32 mouse cellular contexts compared by ENCODE assay signal in genomic region chr13:48167976-48168375, GRCm38 (mm10).
DNase-seq lines count a peak whose midpoint lies in the region; ATAC-seq and TF ChIP-seq lines count a peak whose summit lies in the region.
"Had no signal": no experiment of that assay in that cellular context is flagged by ENCODE, and none has a peak within 500 bp of the region (broad histone marks: within the 10 kb centered on the region; RNA-seq: fewer than 3 reads in every experiment).

No protein-coding gene starts in this region.

- DNase-seq in forebrain, postnatal 0 days: no peak
- peak; percentile 20 for DNase-seq in ZHBTc4 (ENCODE audit: low read depth, low spot score)
- no peak for DNase-seq in frontal cortex, adult 2 months (ENCODE audit: extremely low spot score in 1 of 2, low spot score in 1 of 2)
- DNase-seq: adrenal gland, postnatal 10 days; cerebellum, adult 11-12 months; cerebellum, adult 9-11 months; embryo, embryonic 11 days; gastrocnemius, postnatal 25 days; heart, adult 18-20 months; heart, postnatal 36 days; kidney, adult 11 months; layer of hippocampus, adult 9-11 months; liver, embryonic 13.5 days; lung, adult 18-20 months; lung, postnatal 4 days; right cerebral cortex, postnatal 4 days; thymus, adult 2 months; thymus, postnatal 36 days had no signal

- no peak overlapping the region for H3K4me2 ChIP-seq in forebrain, embryonic 12.5 days
- no peak overlapping the region for H3K4me2 ChIP-seq in forebrain, postnatal 0 days (ENCODE audit: low read depth)
- H3K4me2 ChIP-seq in midbrain, embryonic 13.5 days (replicated peaks): no peak overlapping the region
- no peak overlapping the region for H3K4me2 ChIP-seq in midbrain, embryonic 16.5 days (ENCODE audit: low read length)
- H3K4me2 ChIP-seq: embryonic facial prominence, embryonic 13.5 days; heart, embryonic 11.5 days; hindbrain, embryonic 15.5 days; limb, embryonic 15.5 days; liver, embryonic 13.5 days had no signal

- peak; percentile 53 for ATAC-seq in forebrain, embryonic 12.5 days (ENCODE audit: low FRiP score)
- ATAC-seq in forebrain, postnatal 0 days: no peak
- 0 out of 2 replicates have a peak, but pooled peaks have one; percentile 35 for ATAC-seq in midbrain, embryonic 13.5 days
- ATAC-seq in midbrain, embryonic 16.5 days: no peak
- ATAC-seq in activated CD4-positive, CD25-positive, alpha-beta regulatory T cell, adult 4 months: no peak
- ATAC-seq: CD4-positive, CD25-positive, alpha-beta regulatory T cell, adult 4 months; inflammation-experienced regulatory T-cells, adult 6 months; lung, postnatal 0 days had no signal

- H3K4me3 ChIP-seq in forebrain, embryonic 12.5 days (replicated peaks): no peak overlapping the region
- H3K4me3 ChIP-seq in forebrain, postnatal 0 days (ENCODE audit: low read depth, low read length): no peak overlapping the region
- H3K4me3 ChIP-seq in midbrain, embryonic 13.5 days (replicated peaks): no peak overlapping the region
- H3K4me3 ChIP-seq in midbrain, embryonic 16.5 days (ENCODE audit: low read depth, low read length): no peak overlapping the region
- H3K4me3 ChIP-seq: embryonic facial prominence, embryonic 13.5 days; erythroblast, embryonic 14.5 days; hindbrain, embryonic 15.5 days; limb, embryonic 10.5 days; limb, embryonic 15.5 days; liver, embryonic 13.5 days; megakaryocyte, embryonic 14.5 days had no signal

- H3K36me3 ChIP-seq in forebrain, embryonic 12.5 days (replicated peaks): no peaks in the 10 kb centered on the region
- no peaks in the 10 kb centered on the region for H3K36me3 ChIP-seq in forebrain, postnatal 0 days (ENCODE audit: insufficient read depth)
- no peaks in the 10 kb centered on the region for H3K36me3 ChIP-seq in midbrain, embryonic 13.5 days
- no peaks in the 10 kb centered on the region for H3K36me3 ChIP-seq in midbrain, embryonic 16.5 days (ENCODE audit: control insufficient read depth, insufficient read depth, low read length)
- H3K36me3 ChIP-seq: embryonic facial prominence, embryonic 13.5 days; hindbrain, embryonic 15.5 days; limb, embryonic 10.5 days; limb, embryonic 15.5 days; liver, embryonic 13.5 days had no signal

- peaks cover 40% of the 10 kb centered on the region for H3K4me1 ChIP-seq in forebrain, embryonic 12.5 days
- H3K4me1 ChIP-seq in forebrain, postnatal 0 days (ENCODE audit: insufficient read depth): no peaks in the 10 kb centered on the region
- H3K4me1 ChIP-seq in midbrain, embryonic 13.5 days (replicated peaks): peaks cover 37% of the 10 kb centered on the region
- H3K4me1 ChIP-seq in midbrain, embryonic 16.5 days (ENCODE audit: control insufficient read depth, insufficient read depth, low read length): peaks cover 19% of the 10 kb centered on the region
- H3K4me1 ChIP-seq: limb, embryonic 15.5 days; liver, embryonic 13.5 days; megakaryocyte, embryonic 14.5 days had no signal

- no peak for TF ChIP-seq CTCF in forebrain, postnatal 0 days (IDR thresholded peaks at IDR 0.05; ENCODE audit: low read depth)

- H3K9ac ChIP-seq in forebrain, embryonic 12.5 days: no peak overlapping the region
- H3K9ac ChIP-seq in forebrain, postnatal 0 days: no peak overlapping the region
- H3K9ac ChIP-seq in midbrain, embryonic 13.5 days (replicated peaks): no peak overlapping the region
- no peak overlapping the region for H3K9ac ChIP-seq in midbrain, embryonic 16.5 days (ENCODE audit: low read depth, low read length)
- H3K9ac ChIP-seq: embryonic facial prominence, embryonic 13.5 days; hindbrain, embryonic 15.5 days; limb, embryonic 15.5 days; liver, embryonic 13.5 days had no signal

- H3K27me3 ChIP-seq in forebrain, embryonic 12.5 days: no peaks in the 10 kb centered on the region
- no peaks in the 10 kb centered on the region for H3K27me3 ChIP-seq in forebrain, postnatal 0 days (ENCODE audit: insufficient read depth, low read length)
- H3K27me3 ChIP-seq in midbrain, embryonic 13.5 days: no peaks in the 10 kb centered on the region
- no peaks in the 10 kb centered on the region for H3K27me3 ChIP-seq in midbrain, embryonic 16.5 days (ENCODE audit: control insufficient read depth, insufficient read depth, low read depth, low read length)
- H3K27me3 ChIP-seq: embryonic facial prominence, embryonic 13.5 days; hindbrain, embryonic 15.5 days; limb, embryonic 15.5 days; liver, embryonic 13.5 days; megakaryocyte, embryonic 14.5 days had no signal

- peak overlapping the region; percentile 39; the same call in 1 of the 2 replicates for H3K27ac ChIP-seq in forebrain, embryonic 12.5 days
- no peak overlapping the region for H3K27ac ChIP-seq in forebrain, postnatal 0 days (ENCODE audit: low read depth, low read length)
- H3K27ac ChIP-seq in midbrain, embryonic 13.5 days: no peak overlapping the region
- H3K27ac ChIP-seq in midbrain, embryonic 16.5 days (ENCODE audit: low read length): no peak overlapping the region
- H3K27ac ChIP-seq: embryonic facial prominence, embryonic 13.5 days; hindbrain, embryonic 15.5 days; limb, embryonic 10.5 days; limb, embryonic 15.5 days; liver, embryonic 13.5 days had no signal

- WGBS in forebrain, embryonic 12.5 days: 18% methylated on average over 8 of the region's 8 CpGs
- 23% methylated on average over 8 of the region's 8 CpGs for WGBS in forebrain, postnatal 0 days
- 24% methylated on average over 8 of the region's 8 CpGs for WGBS in midbrain, embryonic 13.5 days
- WGBS in midbrain, embryonic 16.5 days: 22% methylated on average over 8 of the region's 8 CpGs

- H3K9me3 ChIP-seq in forebrain, embryonic 12.5 days: no peaks in the 10 kb centered on the region
- no peaks in the 10 kb centered on the region for H3K9me3 ChIP-seq in forebrain, postnatal 0 days (ENCODE audit: low read length)
- no peaks in the 10 kb centered on the region for H3K9me3 ChIP-seq in midbrain, embryonic 13.5 days
- H3K9me3 ChIP-seq in midbrain, embryonic 16.5 days (replicated peaks; ENCODE audit: control insufficient read depth, low read length, poor library complexity, severe bottlenecking): no peaks in the 10 kb centered on the region
- H3K9me3 ChIP-seq: embryonic facial prominence, embryonic 13.5 days; hindbrain, embryonic 15.5 days; limb, embryonic 10.5 days; limb, embryonic 15.5 days; liver, embryonic 13.5 days had no signal

Comparison
In these comparisons a context has a peak if more than half of its experiments do, and no peak if none do; other contexts are left out.
1. ATAC-seq: peak in forebrain, embryonic 12.5 days (single experiment) and midbrain, embryonic 13.5 days (single experiment); none in forebrain, postnatal 0 days (single experiment), midbrain, embryonic 16.5 days (single experiment) and activated CD4-positive, CD25-positive, alpha-beta regulatory T cell, adult 4 months (single experiment).